Mouse (Mus musculus) ES-E14 (cell line): ENCODE measurements at regions not wholly inside any gene's neighbourhood (a gene's known extent, or its start where the extent isn't known, plus 50 kb on each side); places are given as distances from the start of the nearest gene placed in this dataset.

Source experiments
- DNase-seq: peaks from one replicate; pipeline ENCODE4 v3.0.0-alpha.2; 2013; ENCODE audit warnings: low read depth, low spot score
- H3K27ac ChIP-seq: 2 replicates; pipeline ENCODE4 v1.5.1; 2012; ENCODE audit warnings: low read depth, mild to moderate bottlenecking, low read length, moderate library complexity, mixed read lengths; ENCODE audit not compliant: poor library complexity, insufficient read depth, severe bottlenecking
- H3K36me3 ChIP-seq: 2 replicates; pipeline ENCODE4 v1.6.1; 2012; ENCODE audit warnings: mild to moderate bottlenecking, low read length, moderate library complexity, mixed read lengths; ENCODE audit not compliant: control insufficient read depth, poor library complexity, insufficient read depth, severe bottlenecking
- H3K4me1 ChIP-seq, 2 experiments: fragments of 150-350 bp in 1 of 2; sonication (generic) in 1 of 2; 2 replicates each; pipeline ENCODE4 v1.6.1; 2012; ENCODE audit warnings: low read length in 2 of 2, mild to moderate bottlenecking in 1 of 2, mixed read lengths in 1 of 2; ENCODE audit not compliant: control insufficient read depth in 2 of 2, insufficient read depth in 2 of 2, poor library complexity in 1 of 2
- H3K4me3 ChIP-seq, 2 experiments: fragments of 150-350 bp in 1 of 2; sonication (generic) in 1 of 2; 2 replicates each; pipeline ENCODE4 v1.5.1; 2012; ENCODE audit warnings: low read length in 2 of 2, low read depth in 1 of 2, mild to moderate bottlenecking in 1 of 2, mixed read lengths in 1 of 2; ENCODE audit not compliant: insufficient read depth in 1 of 2, poor library complexity in 1 of 2, severe bottlenecking in 1 of 2
- H3K9ac ChIP-seq: 2 replicates; pipeline ENCODE4 v1.6.1; 2012; ENCODE audit warnings: low read depth, mild to moderate bottlenecking, low read length, mixed read lengths; ENCODE audit not compliant: poor library complexity, insufficient read depth, severe bottlenecking
- H3K9me3 ChIP-seq: fragments of 150-350 bp; sonication (generic); 2 replicates; pipeline ENCODE4 v1.6.1; 2012; ENCODE audit warnings: low read depth, mild to moderate bottlenecking, low read length; ENCODE audit not compliant: control insufficient read depth, insufficient read depth
- CHD2 ChIP-seq: IDR thresholded peaks from 2 replicates; pipeline ENCODE4 v1.6.1; 2014; ENCODE audit warnings: mild to moderate bottlenecking, low read depth, low read length, inconsistent platforms
- HCFC1 ChIP-seq: IDR thresholded peaks from 2 replicates; pipeline ENCODE4 v1.6.1; 2012; ENCODE audit warnings: low read length, inconsistent platforms, borderline replicate concordance; ENCODE audit not compliant: insufficient read depth
- MAFK ChIP-seq: IDR thresholded peaks from 2 replicates; pipeline ENCODE4 v1.6.1; 2014; ENCODE audit warnings: mild to moderate bottlenecking, low read depth, low read length, inconsistent platforms; ENCODE audit not compliant: insufficient read depth
- ZC3H11A ChIP-seq: IDR thresholded peaks from 2 replicates; pipeline ENCODE4 v1.6.1; 2012; ENCODE audit warnings: low read depth, mild to moderate bottlenecking, inconsistent platforms, low read length, borderline replicate concordance
- ZNF384 ChIP-seq: IDR thresholded peaks from 2 replicates; pipeline ENCODE4 v1.6.1; 2012; ENCODE audit warnings: low read depth, low read length, inconsistent platforms
- in situ Hi-C, 2 experiments: fragments of 600-800 bp; cut with MboI; formaldehyde crosslinking; loops; one replicate each; pipeline ENCODE4 v1.15.1; 2025; ENCODE audit warnings: low sequenced_read_pairs in 2 of 2, inconsistent platforms in 1 of 2; ENCODE audit not compliant: unreplicated experiment in 2 of 2

GRCm38 (mm10) chr11:8067330-8067729, 597.0 kb downstream of the Tns3 start:
- no peak overlapping the region for H3K27ac ChIP-seq
- no peaks in the 10 kb centered on the region for H3K9me3 ChIP-seq
- H3K9ac ChIP-seq = no peak overlapping the region
- no peak for DNase-seq
- in situ Hi-C loops = no loop called here
- no peak overlapping the region for H3K4me3 ChIP-seq
- H3K36me3 ChIP-seq = no peaks in the 10 kb centered on the region
- H3K4me1 ChIP-seq = no peaks in the 10 kb centered on the region; a peak in 2 of 4 replicates
- TF ChIP-seq ZC3H11A (no peak), HCFC1 (no peak), CHD2 (no peak), ZNF384 (no peak)

GRCm38 (mm10) chr11:8065811-8066210, 598.5 kb downstream of the Tns3 start:
- in situ Hi-C loops = no loop called here
- no peak overlapping the region for H3K27ac ChIP-seq
- H3K36me3 ChIP-seq = no peaks in the 10 kb centered on the region
- DNase-seq = no peak
- no peak overlapping the region for H3K9ac ChIP-seq
- no peaks in the 10 kb centered on the region for H3K9me3 ChIP-seq
- TF ChIP-seq CHD2 = no peak
- no peak for TF ChIP-seq ZNF384
- no peak overlapping the region for H3K4me3 ChIP-seq
- H3K4me1 ChIP-seq = no peaks in the 10 kb centered on the region; a peak in 2 of 4 replicates

GRCm38 (mm10) chr11:8065086-8065485, 599.2 kb downstream of the Tns3 start:
- H3K27ac ChIP-seq = no peak overlapping the region
- DNase-seq = no peak
- in situ Hi-C loops = no loop called here
- H3K36me3 ChIP-seq = no peaks in the 10 kb centered on the region
- H3K9me3 ChIP-seq = no peaks in the 10 kb centered on the region
- H3K4me3 ChIP-seq = no peak overlapping the region
- no peak overlapping the region for H3K9ac ChIP-seq
- TF ChIP-seq ZC3H11A (no peak), MAFK (no peak), CHD2 (no peak), ZNF384 (no peak), HCFC1 (no peak)
- H3K4me1 ChIP-seq = no peaks in the 10 kb centered on the region; a peak in 2 of 4 replicates

GRCm38 (mm10) chr11:8061989-8062388, 602.3 kb downstream of the Tns3 start:
- Histone ChIP-seq H3K9ac (no peak overlapping the region), H3K27ac (no peak overlapping the region), H3K9me3 (no peaks in the 10 kb centered on the region), H3K36me3 (no peaks in the 10 kb centered on the region), H3K4me1 (no peaks in the 10 kb centered on the region), H3K4me3 (no peak overlapping the region)
- in situ Hi-C loops = no loop called here
- no peak for TF ChIP-seq ZC3H11A
- TF ChIP-seq ZNF384 = no peak
- no peak for TF ChIP-seq HCFC1
- no peak for TF ChIP-seq CHD2
- no peak for TF ChIP-seq MAFK
- DNase-seq = no peak

GRCm38 (mm10) chr11:8061573-8061972, 602.8 kb downstream of the Tns3 start:
- H3K27ac ChIP-seq = no peak overlapping the region
- no peaks in the 10 kb centered on the region for H3K9me3 ChIP-seq
- in situ Hi-C loops = no loop called here
- no peak overlapping the region for H3K9ac ChIP-seq
- TF ChIP-seq MAFK = no peak
- no peak for TF ChIP-seq HCFC1
- TF ChIP-seq ZC3H11A = no peak
- no peak for TF ChIP-seq ZNF384
- no peak for TF ChIP-seq CHD2
- H3K36me3 ChIP-seq = no peaks in the 10 kb centered on the region
- H3K4me1 ChIP-seq = no peaks in the 10 kb centered on the region
- DNase-seq = no peak
- no peak overlapping the region for H3K4me3 ChIP-seq
